Mouse (Mus musculus) monocyte, adult 2 months (primary cell): ENCODE data around the gene Egfl8.
A peak's percentile ranks its signal among the peaks of the same experiment; 100 is the strongest.

Experiments
- DNase-seq, 2 experiments: peaks; one replicate each; pipeline ENCODE4 v3.0.0; 2022; ENCODE audit warnings: low spot score in 2 of 2, low read depth in 1 of 2

The Egfl8 gene

GRCm38 (mm10) chr17:34615871-34616270, at the start of gene Egfl8:
TSS of gene Egfl8 (minus strand) at chr17:34615971.
- DNase-seq, result no peak

GRCm38 (mm10) chr17:34664472-34664871, 48.7 kb upstream of the Egfl8 start:
- no peak for DNase-seq

DNA sequence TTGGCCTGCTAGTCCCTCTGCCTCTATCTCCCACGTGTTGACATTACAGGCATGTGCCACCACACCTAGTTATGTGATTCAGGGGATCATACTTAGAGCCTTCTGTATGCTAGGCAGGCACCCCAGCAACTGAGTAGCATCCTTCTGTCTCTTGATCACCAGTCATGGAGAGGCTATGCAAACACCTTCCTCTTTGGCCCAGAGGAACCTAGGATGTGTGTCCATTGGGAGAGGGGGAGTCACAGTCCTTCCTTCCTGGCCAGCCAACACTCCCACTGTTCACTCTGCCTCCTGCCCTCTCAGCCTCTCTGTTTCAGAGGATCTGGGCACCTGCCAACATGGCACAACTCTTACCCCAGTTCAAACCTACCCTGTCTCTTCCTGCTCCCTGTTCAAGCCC, 47.8 kb upstream of the Egfl8 start:
- DNase-seq, result no peak

GRCm38 (mm10) chr17:34662978-34663377, 47.2 kb upstream of the Egfl8 start:
- DNase-seq, result no peak

- no peak for DNase-seq
These were observed 46.7 kb upstream of the Egfl8 start for GRCm38 (mm10) chr17:34662468-34662867.

DNA sequence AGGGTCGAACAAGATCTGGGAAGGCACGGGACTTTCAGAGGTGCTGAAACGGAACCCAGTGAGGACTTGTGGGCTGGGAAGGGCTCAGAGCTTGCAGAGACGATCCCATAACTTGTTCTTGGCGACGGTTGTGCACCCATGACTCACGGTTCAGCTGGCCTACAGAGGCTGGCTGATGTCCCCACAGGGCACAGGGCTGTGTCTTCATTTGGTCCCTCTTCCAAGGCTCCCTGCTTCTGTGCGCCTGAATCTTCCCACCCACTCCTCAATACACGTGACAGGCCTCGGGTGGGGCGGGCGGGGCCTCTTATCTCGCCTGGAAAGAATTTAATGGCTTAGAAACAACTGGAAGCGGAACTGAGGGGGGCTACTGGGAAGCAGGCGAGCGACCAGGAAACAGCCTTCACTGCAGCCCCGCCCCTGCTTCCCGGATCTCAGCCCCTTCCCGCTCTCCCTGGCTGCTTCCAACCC, 45.4 kb upstream of the Egfl8 start:
- DNase-seq, result no peak

- no peak for DNase-seq
These were observed 44.6 kb upstream of the Egfl8 start for GRCm38 (mm10) chr17:34660259-34660820.

- no peak for DNase-seq
These were observed 44.1 kb upstream of the Egfl8 start for GRCm38 (mm10) chr17:34659897-34660214.

DNA sequence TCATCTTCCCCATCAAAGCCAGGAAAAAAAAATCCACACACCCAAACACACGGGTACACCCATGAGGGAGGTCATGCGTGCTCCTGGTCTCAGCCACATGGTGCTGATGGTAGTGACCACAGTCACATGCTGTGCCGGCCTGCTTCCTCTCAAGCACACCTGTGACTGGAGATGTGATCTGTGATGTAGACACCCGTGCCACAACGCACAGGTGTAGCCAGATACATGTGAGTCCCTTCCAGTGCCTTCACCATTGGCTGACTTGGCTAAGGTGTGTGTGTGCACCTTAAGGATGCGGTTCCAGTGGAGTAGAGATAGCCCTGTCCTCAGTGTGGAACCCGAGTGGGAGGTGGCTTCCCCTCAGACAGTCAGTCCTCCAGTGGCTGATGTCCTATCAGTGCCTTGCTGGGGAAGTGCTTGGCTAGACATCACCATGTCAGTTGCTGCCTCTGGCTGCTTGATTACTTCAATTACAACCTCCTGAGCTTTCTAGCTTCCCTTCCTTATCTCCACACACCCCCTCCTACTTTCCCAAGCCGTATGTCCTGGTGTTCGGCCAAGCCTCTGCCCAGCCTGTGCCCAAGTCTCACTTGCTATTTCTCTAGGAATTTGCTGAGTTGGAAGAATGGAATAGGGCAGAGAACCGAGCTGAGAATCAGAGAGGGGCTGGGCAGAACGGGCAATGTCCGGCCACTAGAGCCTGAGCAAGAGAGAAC, 43.6 kb upstream of the Egfl8 start:
- no peak for DNase-seq

DNA sequence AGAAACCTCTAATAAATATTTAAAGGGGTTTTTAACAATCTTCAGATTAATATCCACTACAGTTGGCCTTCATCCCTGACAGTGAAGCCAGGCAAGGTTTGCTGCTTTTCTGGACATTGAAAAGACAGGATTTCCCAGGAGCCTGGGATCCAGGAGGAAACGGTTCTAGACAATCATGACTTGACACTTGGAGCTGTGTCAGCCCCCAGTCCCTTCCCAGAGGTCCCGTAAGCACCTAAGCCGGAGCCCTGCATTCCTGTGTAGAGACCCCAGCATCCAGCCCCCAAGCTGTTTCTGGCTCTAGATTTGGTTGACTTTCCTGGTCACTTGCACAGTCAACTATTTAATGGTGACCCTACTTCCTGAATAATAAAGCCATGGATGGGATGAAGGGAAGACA, 42.8 kb upstream of the Egfl8 start:
- DNase-seq, result no peak

GRCm38 (mm10) chr17:34658145-34658544, 42.4 kb upstream of the Egfl8 start:
- no peak for DNase-seq

DNA sequence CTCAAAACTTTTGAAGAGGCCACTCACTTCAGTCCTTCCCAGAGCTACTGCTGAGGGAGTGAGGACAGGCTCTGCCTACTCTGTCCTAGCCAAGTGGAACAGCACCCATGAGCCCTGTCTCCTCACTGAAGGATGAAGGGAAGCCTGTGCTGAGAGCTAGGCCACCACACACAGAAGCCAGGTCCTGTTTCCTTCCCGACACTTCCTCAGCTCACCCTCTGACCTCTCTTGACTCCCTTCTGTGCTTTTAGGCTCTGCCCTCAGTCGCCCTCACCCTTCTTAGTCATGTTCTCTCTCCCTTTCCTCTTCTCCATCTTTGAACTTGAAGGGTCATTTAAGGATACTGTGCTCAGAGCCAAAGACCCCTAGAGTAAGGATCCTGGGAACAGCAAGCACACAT, 41.5 kb upstream of the Egfl8 start:
- no peak for DNase-seq

- DNase-seq, result no peak
These were observed 40.9 kb upstream of the Egfl8 start for GRCm38 (mm10) chr17:34656666-34657065.

DNA sequence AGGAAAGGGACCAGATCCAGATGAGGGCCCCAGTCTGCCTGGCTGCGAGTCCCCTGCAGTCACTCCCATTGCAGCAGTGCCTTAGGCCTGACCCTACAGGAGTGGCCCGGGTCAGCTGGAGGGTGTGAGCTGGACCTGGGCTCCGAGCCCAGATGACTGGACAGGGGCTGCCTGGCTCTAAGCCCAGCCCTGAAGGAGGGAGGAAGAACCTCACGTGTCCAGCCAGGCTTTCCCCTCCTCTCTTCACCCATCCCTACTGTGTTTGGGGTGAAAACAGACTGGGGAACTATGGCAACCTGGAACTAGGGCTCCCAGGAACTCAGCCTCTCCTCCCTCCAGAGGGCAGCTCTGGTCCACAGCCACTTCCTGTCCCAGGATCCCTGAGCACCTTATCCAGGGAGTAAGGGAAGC, 39.8 kb upstream of the Egfl8 start:
- no peak for DNase-seq

- no peak for DNase-seq
These were observed 39.4 kb upstream of the Egfl8 start for GRCm38 (mm10) chr17:34655160-34655559.

GRCm38 (mm10) chr17:34654392-34654791, 38.6 kb upstream of the Egfl8 start:
- DNase-seq, result no peak

GRCm38 (mm10) chr17:34653746-34654285, 38.0 kb upstream of the Egfl8 start:
- peak in 1 of 2 experiments; percentile 48 for DNase-seq

DNA sequence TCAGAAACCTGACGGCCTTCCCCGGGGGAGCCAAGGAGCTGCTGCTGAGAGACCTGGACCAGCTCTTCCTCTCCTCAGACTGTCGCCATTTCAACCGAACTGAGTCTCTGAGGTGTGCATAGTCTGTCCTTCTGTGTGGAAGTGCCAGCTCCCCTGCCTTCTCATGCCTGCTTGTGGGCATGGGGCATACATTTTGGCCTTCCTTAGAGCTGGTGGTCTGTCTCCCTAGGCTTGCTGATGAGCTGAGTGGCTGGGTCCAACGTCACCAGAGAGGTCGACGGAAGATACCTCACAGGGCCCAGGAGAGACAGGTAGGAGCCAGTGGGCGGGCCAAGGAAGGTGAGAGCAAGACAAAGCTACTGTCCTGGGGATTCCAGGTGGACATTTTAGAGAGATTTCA, 37.2 kb upstream of the Egfl8 start:
- DNase-seq, result no peak

- DNase-seq, result no peak
These were observed 36.8 kb upstream of the Egfl8 start for GRCm38 (mm10) chr17:34652546-34652945.

- no peak for DNase-seq
These were observed 35.9 kb upstream of the Egfl8 start for GRCm38 (mm10) chr17:34651507-34652221.

DNA sequence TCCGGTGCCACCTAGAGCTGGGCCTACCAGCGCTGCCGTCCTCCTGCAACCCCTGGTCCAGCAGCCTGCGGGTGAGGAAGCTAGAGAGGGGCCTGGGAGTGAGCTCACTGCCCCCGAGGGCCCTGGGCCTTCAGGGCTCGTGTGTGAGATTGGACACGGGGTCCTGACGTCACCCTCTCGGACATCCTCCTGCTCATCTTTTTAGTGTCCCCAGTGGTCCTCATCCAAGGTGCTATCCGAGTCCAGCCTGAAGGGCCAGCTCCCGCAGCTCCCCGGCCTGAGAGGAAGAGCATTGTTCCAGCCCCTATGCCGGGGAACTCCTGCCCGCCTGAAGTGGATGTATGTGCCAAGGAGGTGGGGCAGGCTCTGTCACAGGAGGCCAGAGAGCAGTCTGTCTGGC, 35.0 kb upstream of the Egfl8 start:
- DNase-seq, result no peak
